Mouse (Mus musculus) MEL (cell line): ENCODE results near the gene Zfp646. TPM values are rescaled to one million over a fixed set of nuclear protein-coding genes. Genes with fewer than 3 reads are reported as not detected.

ENCODE experiments used
- DNase-seq: peaks from one replicate; pipeline ENCODE4 v3.0.0; 2011; ENCODE audit warnings: low read depth, low spot score
- H3K27ac ChIP-seq: 2 replicates; pipeline ENCODE4 v1.5.1; 2012; ENCODE audit warnings: low read depth, mild to moderate bottlenecking, control low read depth, low read length, moderate library complexity; ENCODE audit not compliant: control insufficient read depth
- H3K27me3 ChIP-seq, 2 experiments: fragments of 150-350 bp in 1 of 2; sonication (generic) in 1 of 2; 2 replicates each; pipeline ENCODE4 v1.6.1; 2012; ENCODE audit warnings: low read length in 2 of 2, mild to moderate bottlenecking in 2 of 2, improper control_type of control experiment in 1 of 2, moderate library complexity in 1 of 2; ENCODE audit not compliant: insufficient read depth in 2 of 2, control insufficient read depth in 1 of 2
- H3K36me3 ChIP-seq, 2 experiments: 2 replicates each; pipeline ENCODE4 v1.6.1; 2012 to 2014; ENCODE audit warnings: low read length in 2 of 2, improper control_type of control experiment in 1 of 2, inconsistent platforms in 1 of 2, mild to moderate bottlenecking in 1 of 2; ENCODE audit not compliant: insufficient read depth in 2 of 2, control insufficient read depth in 1 of 2
- H3K4me1 ChIP-seq, 2 experiments: fragments of 150-350 bp in 1 of 2; sonication (generic) in 1 of 2; 2 replicates each; pipeline ENCODE4 v1.6.1; 2012; ENCODE audit warnings: low read length in 2 of 2, improper control_type of control experiment in 1 of 2, mild to moderate bottlenecking in 1 of 2; ENCODE audit not compliant: insufficient read depth in 2 of 2, control insufficient read depth in 1 of 2
- H3K4me3 ChIP-seq, 2 experiments: fragments of 150-350 bp in 1 of 2; sonication (generic) in 1 of 2; 2 replicates each; pipeline ENCODE4 v1.5.1; 2012; ENCODE audit warnings: low read depth in 2 of 2, low read length in 2 of 2, mild to moderate bottlenecking in 2 of 2, moderate library complexity in 2 of 2, control low read depth in 1 of 2, improper control_type of control experiment in 1 of 2; ENCODE audit not compliant: control insufficient read depth in 1 of 2, insufficient read depth in 1 of 2
- H3K79me2 ChIP-seq: 2 replicates; pipeline ENCODE4 v1.6.1; 2012; ENCODE audit warnings: mild to moderate bottlenecking, low read length, moderate library complexity; ENCODE audit not compliant: control insufficient read depth, poor library complexity, insufficient read depth
- H3K9ac ChIP-seq: 2 replicates; pipeline ENCODE4 v1.6.1; 2012; ENCODE audit warnings: low read depth, mild to moderate bottlenecking, control low read depth, low read length, moderate library complexity; ENCODE audit not compliant: control insufficient read depth, poor library complexity, severe bottlenecking
- H3K9me3 ChIP-seq: fragments of 150-350 bp; sonication (generic); replicated peaks from 2 replicates; pipeline ENCODE4 v1.6.1; 2012; ENCODE audit warnings: mild to moderate bottlenecking, low read length, improper control_type of control experiment, moderate library complexity; ENCODE audit not compliant: insufficient read depth
- BHLHE40 ChIP-seq: IDR thresholded peaks from 2 replicates; pipeline ENCODE4 v1.6.1; 2012; ENCODE audit warnings: low read depth, mild to moderate bottlenecking, inconsistent platforms, low read length, improper control_type of control experiment, borderline replicate concordance
- CHD1 ChIP-seq: IDR thresholded peaks from 2 replicates; pipeline ENCODE4 v1.6.1; 2012; ENCODE audit warnings: low read depth, mild to moderate bottlenecking, inconsistent platforms, low read length, improper control_type of control experiment
- ELF1 ChIP-seq: IDR thresholded peaks from 2 replicates; pipeline ENCODE4 v1.6.1; 2014; ENCODE audit warnings: low read depth, mild to moderate bottlenecking, inconsistent platforms, low read length, improper control_type of control experiment, moderate library complexity
- EP300 ChIP-seq, 2 experiments: IDR thresholded peaks; 2 replicates each; pipeline ENCODE4 v1.6.1; 2011; ENCODE audit warnings: improper control_type of control experiment in 2 of 2, low read length in 2 of 2, low read depth in 1 of 2, mild to moderate bottlenecking in 1 of 2
- GABPA ChIP-seq: IDR thresholded peaks from 2 replicates; pipeline ENCODE4 v1.6.1; 2012; ENCODE audit warnings: low read depth, mild to moderate bottlenecking, inconsistent platforms, low read length, improper control_type of control experiment, moderate library complexity
- GATA1 ChIP-seq: IDR thresholded peaks from 2 replicates; pipeline ENCODE4 v1.6.1; 2011; ENCODE audit warnings: low read depth, low read length, improper control_type of control experiment
- JUND ChIP-seq: IDR thresholded peaks from 2 replicates; pipeline ENCODE4 v1.6.1; 2011; ENCODE audit warnings: low read depth, mild to moderate bottlenecking, improper control_type of control experiment, low read length
- MAFK ChIP-seq: IDR thresholded peaks from 2 replicates; pipeline ENCODE4 v1.6.1; 2011; ENCODE audit warnings: low read depth, mild to moderate bottlenecking, low read length, improper control_type of control experiment, borderline replicate concordance
- MAX ChIP-seq: IDR thresholded peaks from 2 replicates; pipeline ENCODE4 v1.6.1; 2011; ENCODE audit warnings: low read length, improper control_type of control experiment
- MEF2A ChIP-seq: IDR thresholded peaks from 2 replicates; pipeline ENCODE4 v1.6.1; 2014; ENCODE audit warnings: low read depth, mild to moderate bottlenecking, inconsistent platforms, low read length, improper control_type of control experiment; ENCODE audit not compliant: poor library complexity, insufficient replicate concordance, severe bottlenecking; ENCODE audit errors: extremely low read depth
- MXI1 ChIP-seq: IDR thresholded peaks from 2 replicates; pipeline ENCODE4 v1.6.1; 2011; ENCODE audit warnings: mild to moderate bottlenecking, low read depth, low read length, improper control_type of control experiment
- NELFE ChIP-seq: IDR thresholded peaks from 2 replicates; pipeline ENCODE4 v1.6.1; 2011; ENCODE audit warnings: low read depth, low read length, improper control_type of control experiment
- POLR2AphosphoS5 ChIP-seq: IDR thresholded peaks from 2 replicates; pipeline ENCODE4 v1.6.1; 2012; ENCODE audit warnings: low read depth, borderline replicate concordance, mild to moderate bottlenecking, inconsistent platforms, low read length, moderate library complexity, mixed read lengths
- RCOR1 ChIP-seq: IDR thresholded peaks from 2 replicates; pipeline ENCODE4 v1.6.1; 2012; ENCODE audit warnings: low read depth, mild to moderate bottlenecking, inconsistent platforms, low read length, improper control_type of control experiment
- SMC3 ChIP-seq: IDR thresholded peaks from 2 replicates; pipeline ENCODE4 v1.6.1; 2011; ENCODE audit warnings: low read depth, low read length, improper control_type of control experiment
- ZC3H11A ChIP-seq: IDR thresholded peaks from 2 replicates; pipeline ENCODE4 v1.6.1; 2012; ENCODE audit warnings: low read depth, mild to moderate bottlenecking, inconsistent platforms, low read length, improper control_type of control experiment
- ZMIZ1 ChIP-seq: IDR thresholded peaks from 2 replicates; pipeline ENCODE4 v1.6.1; 2012; ENCODE audit warnings: low read depth, mild to moderate bottlenecking, inconsistent platforms, low read length, improper control_type of control experiment, moderate library complexity
- ZNF384 ChIP-seq: IDR thresholded peaks from 2 replicates; pipeline ENCODE4 v1.6.1; 2012; ENCODE audit warnings: low read depth, mild to moderate bottlenecking, inconsistent platforms, low read length, improper control_type of control experiment
- polyA plus RNA-seq, 2 experiments: library from polyadenylated mRNA; stranded (reverse) in 1 of 2; unstranded in 1 of 2; fragments of >175 nt in 1 of 2; fragments of >200 nt in 1 of 2; gene quantifications; 2 replicates each; pipeline versions ENCODE4 v1.2.1 to v1.2.4; 2012; ENCODE audit warnings: low replicate concordance in 2 of 2, low read depth in 1 of 2; ENCODE audit not compliant: insufficient read length in 2 of 2, insufficient read depth in 1 of 2, missing spikeins in 1 of 2
- total RNA-seq: library from RNA; depleted of rRNA; stranded (reverse); fragments of 300-350 nt; gene quantifications from 2 replicates; pipeline ENCODE4 v1.2.3, GENCODE M21; 2012

Gene Zfp646
- total and polyA plus RNA-seq, 3 experiments: 35.8 to 38.2 TPM; not detected in 1

DNA sequence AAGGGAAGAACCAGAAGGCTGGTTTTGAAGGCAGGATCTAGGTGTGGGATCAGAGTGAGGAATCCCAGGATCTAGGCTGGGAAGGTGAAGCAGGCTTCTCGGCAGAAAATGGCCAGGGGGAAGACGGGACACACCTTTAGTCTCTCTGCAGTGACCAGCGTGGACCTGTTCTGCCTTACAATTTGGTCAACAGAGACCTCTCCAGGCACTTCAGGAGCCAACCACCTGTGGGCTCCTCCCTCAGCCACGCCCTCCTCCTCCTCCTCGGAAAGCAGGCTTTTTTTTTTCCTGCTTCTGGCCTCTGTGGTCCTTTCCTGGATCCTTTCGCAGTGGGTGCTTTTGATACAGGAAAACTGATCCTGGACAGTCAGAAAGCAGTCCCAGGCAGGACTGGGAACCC is 53.9 kb downstream of the Zfp646 start, which contains the start of gene Prss8:
TSS of gene Prss8 (minus strand) at position 182 of the 400 bp plus-strand sequence.
- Histone ChIP-seq H3K79me2 (no peaks in the 10 kb centered on the region), H3K9me3 (no peaks in the 10 kb centered on the region), H3K4me1 (peaks cover 2 to 21% of the 10 kb centered on the region in 2 experiments; a peak in 3 of 4 replicates), H3K27me3 (no peaks in the 10 kb centered on the region), H3K36me3 (peaks cover under 1 to 10% of the 10 kb centered on the region in 2 experiments), H3K9ac (peak within 1 kb of the TSS; percentile 28; the same call in 1 of the 2 replicates), H3K27ac (peak within 1 kb of the TSS; percentile 16; the same call in 1 of the 2 replicates), H3K4me3 (no peak within 1 kb of the TSS)
- TF ChIP-seq ZNF384: peak; percentile 53
- TF ChIP-seq MAFK: no peak
- DNase-seq: no peak

DNA sequence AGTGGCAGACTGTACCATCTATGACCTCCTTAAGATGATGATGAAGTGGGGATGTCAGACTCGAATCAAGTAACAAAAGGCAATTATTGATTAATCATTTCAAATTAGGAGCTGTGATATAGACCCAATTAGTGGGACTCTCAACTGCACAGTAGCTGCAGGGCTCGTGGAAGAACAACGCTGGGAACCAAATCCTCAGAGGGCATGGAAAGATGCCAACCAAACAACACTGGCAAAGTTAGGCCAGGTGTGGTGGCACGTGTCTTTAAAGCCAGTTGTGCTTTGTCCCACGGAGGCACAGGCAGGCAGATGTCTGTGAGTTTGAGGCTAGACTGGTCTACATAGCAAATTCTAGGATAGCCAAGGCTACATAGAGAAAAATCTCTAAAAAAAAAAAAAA is 54.6 kb downstream of the Zfp646 start:
- Histone ChIP-seq H3K9me3 (no peaks in the 10 kb centered on the region), H3K36me3 (peaks cover 0 to 11% of the 10 kb centered on the region in 2 experiments; a peak in 3 of 4 replicates), H3K27me3 (no peaks in the 10 kb centered on the region), H3K4me1 (peaks cover 2 to 21% of the 10 kb centered on the region in 2 experiments; a peak in 3 of 4 replicates), H3K79me2 (no peaks in the 10 kb centered on the region; the same call in 1 of the 2 replicates), H3K9ac (no peak overlapping the region), H3K27ac (no peak overlapping the region), H3K4me3 (no peak overlapping the region)
- DNase-seq: no peak
- TF ChIP-seq ZMIZ1 (no peak), ZC3H11A (no peak)

DNA sequence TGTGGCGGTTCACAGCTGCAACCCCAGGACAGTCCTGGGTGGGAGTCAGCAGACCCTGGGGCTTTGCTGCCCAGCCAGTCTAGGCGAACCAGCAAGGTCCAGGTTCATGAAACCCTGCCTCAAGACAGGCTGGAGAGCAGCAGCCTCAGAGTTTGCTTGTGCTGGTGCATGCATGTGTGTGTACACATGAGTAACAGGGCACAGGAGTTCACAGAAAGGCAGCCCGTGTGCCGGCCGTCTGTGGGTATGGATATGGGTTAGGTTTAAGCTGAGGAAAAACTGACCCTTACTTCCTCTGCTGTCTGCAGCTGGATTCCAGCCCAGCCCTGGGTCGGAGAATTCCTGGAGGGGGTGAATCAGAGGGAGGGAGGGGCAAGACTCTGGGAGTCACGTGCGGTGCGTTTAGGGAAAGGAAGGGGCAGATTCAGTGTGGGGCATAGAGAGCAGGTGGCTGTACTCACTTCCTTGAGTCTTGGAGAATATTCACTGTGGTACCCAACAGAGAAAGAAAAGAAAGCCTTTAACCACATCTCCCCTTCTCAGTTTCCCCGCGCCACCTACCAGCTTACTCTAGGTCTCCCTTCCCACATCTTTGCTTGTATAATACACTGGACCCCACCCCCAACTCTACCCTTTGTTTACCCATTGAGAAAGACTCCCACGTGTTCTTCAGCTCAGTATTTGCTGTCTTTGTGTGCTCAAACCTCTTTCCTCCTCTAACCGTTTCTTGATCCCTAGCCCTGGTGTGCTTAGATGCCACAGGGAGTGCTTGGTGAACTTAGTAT is 55.5 kb downstream of the Zfp646 start:
- Histone ChIP-seq H3K79me2 (peaks cover 1% of the 10 kb centered on the region; the same call in 1 of the 2 replicates), H3K9me3 (no peaks in the 10 kb centered on the region), H3K9ac (no peak overlapping the region), H3K27me3 (no peaks in the 10 kb centered on the region), H3K36me3 (peaks cover 0 to 14% of the 10 kb centered on the region in 2 experiments; a peak in 2 of 4 replicates), H3K4me1 (peaks cover 2 to 21% of the 10 kb centered on the region in 2 experiments; a peak in 3 of 4 replicates), H3K4me3 (no peak overlapping the region), H3K27ac (no peak overlapping the region)
- TF ChIP-seq CHD1: no peak
- no peak for TF ChIP-seq SMC3
- TF ChIP-seq POLR2AphosphoS5: no peak
- no peak for TF ChIP-seq GABPA
- no peak for TF ChIP-seq RCOR1
- no peak for TF ChIP-seq BHLHE40
- TF ChIP-seq ELF1: no peak
- no peak for TF ChIP-seq MXI1
- TF ChIP-seq NELFE: no peak
- TF ChIP-seq JUND: no peak
- TF ChIP-seq GATA1: no peak
- no peak for TF ChIP-seq EP300 (IDR thresholded peaks at IDR 0.05; ENCODE audit: low read depth in 1 of 2, low read length in 2 of 2)
- TF ChIP-seq MEF2A: no peak
- TF ChIP-seq ZMIZ1: no peak
- TF ChIP-seq MAX: no peak
- no peak for DNase-seq
